Mouse (Mus musculus): ENCODE measurements around the gene Prkar2b. TPM values are rescaled to one million over a fixed set of nuclear protein-coding genes. Genes with fewer than 3 reads are reported as not detected.
"Not testable (repeated sequence)": the region's sequence is repeated elsewhere in the genome, so short reads cannot be mapped to it uniquely, and the experiment has no call there.

Prkar2b gene
- polyA plus RNA-seq, 1 experiment from 2014 or later, result 36.2 TPM

DNA sequence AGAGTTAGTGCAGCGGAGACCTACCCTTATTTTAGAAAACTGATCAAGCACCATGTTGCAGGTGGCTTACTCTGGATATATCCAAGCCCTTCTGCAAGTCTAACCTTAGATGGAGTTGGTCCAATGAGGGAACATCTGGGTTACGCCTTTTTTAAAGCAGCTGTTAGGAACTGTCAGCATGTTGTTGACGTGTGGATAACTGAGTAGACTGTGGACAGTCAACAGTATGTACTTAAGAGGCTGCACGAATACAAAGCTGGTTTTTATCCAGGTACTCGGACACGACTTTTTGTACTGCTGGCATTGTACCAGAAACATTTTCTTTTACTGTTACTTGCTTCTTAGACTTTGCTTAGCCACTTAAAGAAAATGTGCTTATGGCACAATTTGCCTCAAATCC lies 27.6 kb downstream of the Prkar2b start:
- 55% methylated on average over 6 of the region's 6 CpGs for WGBS
- Histone ChIP-seq H3K27ac (replicated peaks) (no peak overlapping the region), H3K36me3 (no peaks in the 10 kb centered on the region), H3K9ac (no peak overlapping the region), H3K27me3 (no peaks in the 10 kb centered on the region), H3K4me2 (replicated peaks) (no peak overlapping the region), H3K4me3 (replicated peaks) (no peak overlapping the region), H3K9me3 (replicated peaks) (no peaks in the 10 kb centered on the region), H3K4me1 (no peaks in the 10 kb centered on the region)
- ATAC-seq (ENCODE audit: insufficient number of reproducible peaks, low FRiP score, low TSS enrichment, low read depth), result no peak

DNA sequence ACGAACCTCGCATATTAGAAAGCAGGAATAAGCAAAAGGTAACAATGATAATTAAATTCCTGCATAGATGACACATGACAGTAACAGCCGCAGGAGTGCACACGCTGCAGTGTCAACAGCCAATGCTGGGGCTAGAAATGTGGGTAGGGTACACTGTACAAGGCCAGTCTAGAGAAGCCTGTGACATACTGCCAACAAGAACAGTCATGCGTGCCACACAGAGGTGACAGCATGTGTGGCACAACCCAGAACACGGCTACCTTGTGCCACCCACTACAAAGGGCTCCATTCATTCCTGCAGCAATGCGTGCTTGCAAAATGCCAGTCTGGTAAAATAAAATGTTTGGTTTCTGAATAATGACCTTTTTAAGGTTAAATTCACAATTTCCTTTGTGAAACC lies 28.2 kb downstream of the Prkar2b start:
- H3K4me2 ChIP-seq (replicated peaks), result no peak overlapping the region
- H3K27me3 ChIP-seq, result no peaks in the 10 kb centered on the region
- WGBS, result 90% methylated on average over 7 of the region's 7 CpGs
- no peak for ATAC-seq (ENCODE audit: insufficient number of reproducible peaks, low FRiP score, low TSS enrichment, low read depth)
- H3K4me1 ChIP-seq, result no peaks in the 10 kb centered on the region
- no peaks in the 10 kb centered on the region for H3K9me3 ChIP-seq (replicated peaks)
- no peak overlapping the region for H3K27ac ChIP-seq (replicated peaks)
- H3K9ac ChIP-seq, result no peak overlapping the region
- no peaks in the 10 kb centered on the region for H3K36me3 ChIP-seq
- H3K4me3 ChIP-seq (replicated peaks), result no peak overlapping the region

DNA sequence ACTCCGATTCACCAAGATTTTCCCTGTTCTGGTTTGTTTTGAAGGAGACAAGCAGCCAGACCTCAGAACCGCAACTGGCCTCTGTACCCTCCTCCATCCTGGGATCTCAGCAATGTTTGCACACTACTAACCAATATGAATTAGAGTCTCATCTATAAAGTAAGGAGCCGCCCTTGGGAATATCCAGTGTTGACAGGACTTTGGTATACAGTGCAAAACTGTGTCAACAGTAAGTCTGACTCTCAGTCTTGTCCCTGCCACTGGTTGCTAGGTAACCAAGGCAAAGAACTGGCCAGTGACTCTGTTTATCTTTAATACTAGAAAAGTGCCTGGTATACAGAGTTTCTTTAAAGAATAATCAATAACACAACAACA lies 42.7 kb downstream of the Prkar2b start:
- Histone ChIP-seq H3K27me3 (no peaks in the 10 kb centered on the region), H3K36me3 (no peaks in the 10 kb centered on the region), H3K9me3 (replicated peaks) (no peaks in the 10 kb centered on the region), H3K9ac (no peak overlapping the region), H3K4me2 (replicated peaks) (no peak overlapping the region), H3K4me3 (replicated peaks) (no peak overlapping the region), H3K4me1 (peaks cover 12% of the 10 kb centered on the region), H3K27ac (replicated peaks) (no peak overlapping the region)
- WGBS, result 68% methylated on average over 3 of the region's 3 CpGs
- ATAC-seq (ENCODE audit: insufficient number of reproducible peaks, low FRiP score, low TSS enrichment, low read depth), result no peak

DNA sequence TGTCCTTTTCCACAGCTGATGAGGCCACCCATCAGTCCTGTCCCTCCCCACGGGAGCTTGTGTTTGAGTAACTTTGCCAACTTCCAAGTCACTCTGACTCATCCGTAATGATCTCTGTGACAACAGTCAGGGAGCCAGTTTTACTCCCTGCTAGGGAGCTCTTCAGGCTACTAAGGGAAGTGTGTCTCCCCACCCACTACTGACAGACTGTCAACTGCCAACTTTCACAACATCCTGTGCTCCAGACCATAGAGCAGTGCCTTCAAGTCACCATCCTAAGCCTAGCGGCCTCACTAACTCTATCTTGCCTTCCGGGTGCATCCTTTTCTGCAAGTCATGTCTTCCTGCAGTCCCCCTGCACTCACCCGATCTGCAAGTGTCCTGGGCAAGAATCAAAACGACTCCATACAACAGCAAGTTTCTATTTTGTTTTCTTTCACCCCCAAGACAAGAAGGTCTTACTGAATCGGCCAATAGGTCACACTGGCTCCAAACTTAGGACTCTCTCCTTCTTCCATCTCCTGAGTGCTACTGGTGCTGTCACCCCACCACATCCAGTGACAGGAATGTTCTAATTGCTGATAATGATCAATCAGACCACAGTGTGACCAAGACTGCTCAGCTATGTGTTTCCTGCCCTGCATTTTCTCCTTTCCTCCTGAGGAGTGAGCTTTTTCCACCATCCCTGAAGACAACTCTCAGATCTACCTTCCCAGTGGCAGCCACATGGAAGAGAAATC lies 43.3 kb downstream of the Prkar2b start:
- WGBS, result 52% methylated on average over 7 of the region's 7 CpGs
- H3K9me3 ChIP-seq (replicated peaks), result no peaks in the 10 kb centered on the region
- H3K27me3 ChIP-seq, result no peaks in the 10 kb centered on the region
- H3K4me3 ChIP-seq (replicated peaks), result no peak overlapping the region
- H3K9ac ChIP-seq, result no peak overlapping the region
- H3K4me2 ChIP-seq (replicated peaks), result no peak overlapping the region
- no peaks in the 10 kb centered on the region for H3K36me3 ChIP-seq
- ATAC-seq (ENCODE audit: insufficient number of reproducible peaks, low FRiP score, low TSS enrichment, low read depth), result no peak
- peaks cover 12% of the 10 kb centered on the region for H3K4me1 ChIP-seq
- H3K27ac ChIP-seq (replicated peaks), result no peak overlapping the region

DNA sequence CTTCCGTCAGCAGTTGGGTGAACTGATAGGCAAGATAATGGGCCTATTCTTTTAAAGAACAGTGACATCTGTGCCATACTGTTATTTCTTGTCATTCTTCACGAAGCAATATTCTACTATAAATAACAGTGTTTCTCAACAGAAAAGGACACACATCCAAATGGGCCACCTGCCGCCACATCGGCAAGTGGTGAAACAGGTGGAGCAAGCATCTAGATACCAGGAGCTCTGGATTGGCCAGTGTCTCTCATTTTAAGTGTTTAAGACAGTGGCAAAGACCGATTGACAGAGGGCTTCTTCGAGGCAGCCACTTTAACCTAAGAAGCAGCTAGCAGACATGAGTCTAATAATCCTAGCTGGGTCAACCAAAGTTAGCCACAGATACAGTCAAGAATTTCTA lies 44.6 kb downstream of the Prkar2b start:
- H3K9ac ChIP-seq, result no peak overlapping the region
- ATAC-seq (ENCODE audit: insufficient number of reproducible peaks, low FRiP score, low TSS enrichment, low read depth), result no peak
- H3K9me3 ChIP-seq (replicated peaks), result no peaks in the 10 kb centered on the region
- no peaks in the 10 kb centered on the region for H3K27me3 ChIP-seq
- H3K36me3 ChIP-seq, result no peaks in the 10 kb centered on the region
- 77% methylated on average over 6 of the region's 6 CpGs for WGBS
- no peak overlapping the region for H3K4me3 ChIP-seq (replicated peaks)
- peaks cover 12% of the 10 kb centered on the region for H3K4me1 ChIP-seq
- H3K27ac ChIP-seq (replicated peaks), result no peak overlapping the region
- H3K4me2 ChIP-seq (replicated peaks), result no peak overlapping the region

DNA sequence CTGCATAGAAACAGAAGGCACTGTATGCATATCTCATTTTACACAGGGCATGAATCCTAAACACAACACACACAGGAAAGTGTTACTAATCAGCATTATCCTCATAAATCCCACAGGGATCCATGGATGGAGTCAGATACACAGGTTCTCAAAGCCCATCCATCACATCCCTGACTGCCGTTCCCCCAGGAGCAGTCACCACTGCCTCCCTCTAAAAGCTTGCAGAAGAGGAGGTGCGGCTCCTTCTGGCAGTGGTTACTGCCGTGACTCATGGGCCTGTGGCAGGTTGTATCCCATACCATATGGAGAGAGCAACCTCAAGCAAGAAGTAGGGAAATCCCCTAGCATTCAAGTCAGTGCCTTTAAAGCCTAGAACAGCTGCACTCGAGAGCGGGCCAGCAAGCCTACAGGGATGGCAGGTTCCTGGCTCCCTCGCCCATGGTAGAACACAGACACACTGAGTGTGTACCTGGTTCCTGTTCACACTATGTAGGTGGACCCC lies 45.8 kb downstream of the Prkar2b start:
- Histone ChIP-seq H3K9ac (no peak overlapping the region), H3K36me3 (no peaks in the 10 kb centered on the region), H3K27ac (replicated peaks) (0 out of 2 replicates have a peak overlapping the region, but pooled peaks have one; percentile 22), H3K27me3 (no peaks in the 10 kb centered on the region), H3K4me1 (peaks cover 12% of the 10 kb centered on the region), H3K4me2 (replicated peaks) (no peak overlapping the region), H3K4me3 (replicated peaks) (no peak overlapping the region), H3K9me3 (replicated peaks) (no peaks in the 10 kb centered on the region)
- peak; percentile 77 for ATAC-seq (ENCODE audit: insufficient number of reproducible peaks, low FRiP score, low TSS enrichment, low read depth)
- 24% methylated on average over 6 of the region's 6 CpGs for WGBS

DNA sequence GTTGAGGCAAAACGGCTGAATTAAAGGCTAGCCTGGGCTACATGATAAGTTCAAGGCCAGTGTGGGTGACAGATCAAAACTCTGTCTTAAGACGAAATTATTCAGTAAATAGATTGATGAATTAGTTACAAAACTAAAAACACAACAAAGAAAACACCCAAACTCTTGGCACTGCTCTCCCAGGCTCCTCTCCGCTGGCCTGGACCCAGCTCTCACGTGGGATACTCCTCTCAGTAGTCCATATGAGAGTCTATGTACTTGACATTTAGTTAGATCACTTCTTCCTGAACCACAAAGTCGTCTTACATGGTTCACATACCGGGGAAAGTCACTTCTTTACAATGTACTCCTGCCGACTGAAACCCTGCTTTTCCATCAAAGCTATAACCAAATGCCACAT lies 46.3 kb downstream of the Prkar2b start:
- Histone ChIP-seq H3K9ac (no peak overlapping the region), H3K36me3 (no peaks in the 10 kb centered on the region), H3K4me2 (replicated peaks) (no peak overlapping the region), H3K27ac (replicated peaks) (0 out of 2 replicates have a peak overlapping the region, but pooled peaks have one; percentile 22), H3K27me3 (no peaks in the 10 kb centered on the region), H3K9me3 (replicated peaks) (no peaks in the 10 kb centered on the region), H3K4me1 (peaks cover 12% of the 10 kb centered on the region), H3K4me3 (replicated peaks) (no peak overlapping the region)
- ATAC-seq (ENCODE audit: insufficient number of reproducible peaks, low FRiP score, low TSS enrichment, low read depth), result no peak
- WGBS, result 42% methylated on average over 7 of the region's 7 CpGs

DNA sequence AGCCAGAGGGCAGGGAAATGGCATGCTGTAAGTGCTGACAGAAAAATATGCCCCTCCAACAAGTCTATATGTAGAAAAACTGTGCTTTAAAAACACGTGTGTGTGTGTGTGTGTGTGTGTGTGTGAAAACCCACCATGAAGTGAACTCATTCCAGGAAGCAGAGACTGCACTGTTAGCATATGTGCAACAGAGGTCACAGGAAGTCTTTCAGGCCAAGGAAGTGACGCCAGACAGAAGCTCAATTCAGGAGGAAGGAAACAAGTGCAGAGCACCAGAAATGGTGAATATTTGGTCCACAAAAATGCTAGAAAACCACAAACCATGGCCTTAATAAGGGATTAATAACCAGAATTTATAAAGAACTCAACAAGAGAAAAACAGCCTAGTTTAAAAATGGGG lies 48.9 kb downstream of the Prkar2b start:
- WGBS, result 65% methylated on average over 2 of the region's 2 CpGs
- no peak overlapping the region for H3K4me2 ChIP-seq (replicated peaks)
- no peaks in the 10 kb centered on the region for H3K9me3 ChIP-seq (replicated peaks)
- H3K4me3 ChIP-seq (replicated peaks), result no peak overlapping the region
- no peak for ATAC-seq (ENCODE audit: insufficient number of reproducible peaks, low FRiP score, low TSS enrichment, low read depth)
- H3K27ac ChIP-seq (replicated peaks), result no peak overlapping the region
- no peaks in the 10 kb centered on the region for H3K36me3 ChIP-seq
- H3K4me1 ChIP-seq, result peaks cover 12% of the 10 kb centered on the region
- no peak overlapping the region for H3K9ac ChIP-seq
- H3K27me3 ChIP-seq, result no peaks in the 10 kb centered on the region

DNA sequence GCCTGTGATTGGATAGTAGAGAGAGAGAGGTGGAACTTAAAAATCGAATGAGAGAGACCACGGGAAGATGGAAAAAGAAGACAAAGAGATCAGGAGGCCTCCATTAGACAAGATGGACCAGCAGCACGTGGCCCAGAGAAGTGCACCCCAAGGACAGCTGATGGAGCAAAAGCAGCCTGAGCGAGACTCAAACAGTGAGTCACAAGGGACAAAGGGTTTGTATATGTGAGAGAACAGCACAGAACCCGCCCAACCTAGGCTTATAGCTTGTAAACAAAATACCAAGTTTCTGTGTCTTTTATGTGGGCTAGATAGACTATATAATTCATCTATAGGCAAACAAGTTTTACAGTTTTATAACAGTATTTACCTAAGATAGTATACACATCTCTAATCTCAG lies 50.0 kb downstream of the Prkar2b start:
- Histone ChIP-seq H3K4me1 (peaks cover 9% of the 10 kb centered on the region; the same call in 1 of the 2 replicates), H3K27ac (replicated peaks) (no peak overlapping the region), H3K4me3 (replicated peaks) (no peak overlapping the region), H3K27me3 (no peaks in the 10 kb centered on the region), H3K36me3 (no peaks in the 10 kb centered on the region), H3K9me3 (replicated peaks) (no peaks in the 10 kb centered on the region), H3K9ac (no peak overlapping the region), H3K4me2 (replicated peaks) (no peak overlapping the region)
- 93% methylated on average over 5 of the region's 5 CpGs for WGBS
- no peak for ATAC-seq (ENCODE audit: insufficient number of reproducible peaks, low FRiP score, low TSS enrichment, low read depth)

DNA sequence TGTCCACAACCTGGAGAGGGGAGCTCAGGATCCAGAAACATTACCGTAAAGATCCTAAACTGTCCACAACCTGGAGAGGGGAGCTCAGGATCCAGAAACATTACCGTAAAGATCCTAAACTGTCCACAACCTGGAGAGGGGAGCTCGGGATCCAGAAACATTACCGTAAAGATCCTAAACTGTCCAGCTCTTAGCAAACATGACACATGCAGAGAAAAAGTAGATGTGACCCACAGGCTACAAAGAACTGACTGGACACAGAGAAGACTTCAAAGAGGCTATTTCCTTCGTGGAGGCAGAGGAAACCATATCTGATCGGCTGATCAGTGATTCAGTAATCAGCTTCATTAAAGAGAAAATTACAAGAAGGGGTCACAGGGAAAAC lies 51.1 kb downstream of the Prkar2b start:
- H3K27ac ChIP-seq (replicated peaks); H3K9me3 ChIP-seq (replicated peaks); H3K27me3 ChIP-seq; H3K4me2 ChIP-seq (replicated peaks); H3K4me1 ChIP-seq; H3K36me3 ChIP-seq; H3K4me3 ChIP-seq (replicated peaks); ATAC-seq (ENCODE audit: insufficient number of reproducible peaks, low FRiP score, low TSS enrichment, low read depth); H3K9ac ChIP-seq: not testable (repeated sequence)
- WGBS, result 46% methylated on average over 6 of the region's 6 CpGs

DNA sequence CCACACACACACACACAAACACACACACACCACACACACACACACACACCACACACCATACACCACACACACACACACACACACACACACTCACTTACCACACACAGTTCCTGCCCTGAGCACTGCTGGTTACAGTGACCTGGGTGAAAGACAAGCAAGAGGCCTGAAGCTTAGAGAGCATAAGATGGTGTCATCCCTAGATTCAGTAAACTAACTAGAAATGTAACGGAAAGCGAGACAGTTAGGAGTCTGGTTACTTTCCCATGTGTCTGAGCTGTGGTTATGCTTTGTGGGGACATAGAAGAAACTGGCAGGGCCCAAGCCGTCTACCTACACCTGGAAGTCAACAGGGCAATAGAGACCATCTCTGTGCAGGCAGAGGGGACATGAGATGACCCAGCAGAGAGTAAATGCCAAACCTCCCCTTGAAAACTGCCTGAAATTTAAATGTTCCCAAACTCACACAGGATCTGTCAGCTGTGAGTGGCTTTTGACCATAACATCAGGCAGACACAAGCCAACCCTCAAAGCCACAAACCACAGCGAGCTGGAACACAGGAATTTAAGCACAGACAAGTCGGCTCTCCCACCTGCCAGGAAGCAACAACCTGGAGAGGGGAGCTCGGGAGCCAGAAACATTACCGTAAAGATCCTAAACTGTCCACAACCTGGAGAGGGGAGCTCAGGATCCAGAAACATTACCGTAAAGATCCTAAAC lies 51.7 kb downstream of the Prkar2b start:
- H3K9me3 ChIP-seq (replicated peaks), result no peaks in the 10 kb centered on the region
- H3K36me3 ChIP-seq, result no peaks in the 10 kb centered on the region
- no peaks in the 10 kb centered on the region for H3K27me3 ChIP-seq
- H3K9ac ChIP-seq, result no peak overlapping the region
- H3K27ac ChIP-seq (replicated peaks), result no peak overlapping the region
- H3K4me2 ChIP-seq (replicated peaks), result no peak overlapping the region
- H3K4me1 ChIP-seq, result no peaks in the 10 kb centered on the region; the same call in 1 of the 2 replicates
- ATAC-seq (ENCODE audit: insufficient number of reproducible peaks, low FRiP score, low TSS enrichment, low read depth), result no peak
- H3K4me3 ChIP-seq (replicated peaks), result no peak overlapping the region
- WGBS, result 15% methylated on average over 8 of the region's 8 CpGs

Data from embryonic facial prominence, embryonic 15.5 days (tissue).